Mouse (Mus musculus): ENCODE results near the gene Il27ra. TPM values are rescaled to one million over a fixed set of nuclear protein-coding genes. Genes with fewer than 3 reads are reported as not detected.
A peak's percentile ranks its signal among the peaks of the same experiment; 100 is the strongest.

Gene Il27ra
- polyA plus RNA-seq, 2 experiments = 0.32 to 0.70 TPM

DNA sequence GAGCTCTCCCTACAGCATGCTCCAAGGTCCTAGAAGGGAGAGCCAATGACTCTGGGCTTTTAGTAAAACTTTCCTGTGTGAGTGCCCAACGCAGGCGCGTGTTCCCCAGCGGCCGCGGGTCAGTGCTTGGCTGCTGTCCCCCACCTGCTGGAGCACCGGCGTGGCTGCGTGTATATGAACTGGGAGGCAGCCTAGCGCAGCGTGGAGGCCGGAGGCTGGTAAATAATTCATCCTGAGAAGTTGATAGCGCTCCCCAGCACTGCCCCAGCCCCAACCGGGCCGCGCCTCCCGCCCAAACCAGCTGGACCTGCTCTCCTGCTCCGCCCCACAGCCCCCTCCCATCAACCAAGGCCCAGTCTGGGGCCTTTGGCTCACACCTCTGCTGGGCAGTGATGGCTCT is 21.3 kb downstream of the Il27ra start, which contains the start of gene Palm3:
Palm3 (plus strand) TSS at position 376 of the 400 bp plus-strand sequence.
- TF ChIP-seq CTCF (IDR thresholded peaks at IDR 0.05; ENCODE audit: low read depth) (no peak), EP300 (IDR thresholded peaks at IDR 0.05; ENCODE audit: low read depth) (no peak)
- WGBS (ENCODE audit: insufficient replicate concordance) = 15% methylated on average over 18 of the region's 18 CpGs
- H3K27me3 ChIP-seq (ENCODE audit: control insufficient read depth, insufficient read depth, low read length) = peaks cover 32% of the 10 kb centered on the region
- H3K4me2 ChIP-seq (ENCODE audit: low read depth) = no peak within 1 kb of the TSS
- no peak for DNase-seq (ENCODE audit: low read depth in 3 of 3, low spot score in 3 of 3)
- no peaks in the 10 kb centered on the region for H3K36me3 ChIP-seq (replicated peaks; ENCODE audit: control insufficient read depth, insufficient read depth, low read depth)
- H3K4me3 ChIP-seq (ENCODE audit: insufficient read depth in 1 of 2, low read depth in 2 of 2, low read length in 2 of 2) = no peak within 1 kb of the TSS
- peaks cover 0 to 2% of the 10 kb centered on the region in 2 experiments; a peak in 1 of 4 replicates for H3K4me1 ChIP-seq (replicated peaks; ENCODE audit: control insufficient read depth in 2 of 2, insufficient read depth in 2 of 2, low read length in 1 of 2)
- no peak within 1 kb of the TSS for H3K9ac ChIP-seq (replicated peaks)
- H3K9me3 ChIP-seq (ENCODE audit: control insufficient read depth, low read length) = no peaks in the 10 kb centered on the region
- no peak within 1 kb of the TSS for H3K27ac ChIP-seq
- ATAC-seq (ENCODE audit: insufficient read depth) = no peak

DNA sequence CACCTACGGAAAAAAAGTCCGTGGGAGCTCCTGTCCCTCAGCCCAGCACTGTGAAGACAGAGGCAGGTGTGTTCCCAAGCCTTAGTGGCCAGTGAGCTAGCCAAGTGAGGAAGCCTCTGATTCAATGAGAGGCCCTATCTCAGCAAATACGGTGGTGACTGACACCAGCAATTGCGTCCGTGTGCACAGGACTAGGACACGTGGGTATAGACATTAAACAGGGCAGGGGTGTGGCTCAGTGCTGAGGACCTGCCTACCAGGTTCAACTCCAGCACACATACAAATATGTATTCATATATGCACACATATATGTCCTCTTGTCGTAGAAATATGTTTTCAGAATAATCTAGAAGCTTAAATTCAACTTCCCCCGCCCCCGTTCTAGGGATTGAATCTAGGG is 22.7 kb downstream of the Il27ra start:
- WGBS (ENCODE audit: insufficient replicate concordance) = 62% methylated on average over 9 of the region's 9 CpGs
- TF ChIP-seq CTCF (IDR thresholded peaks at IDR 0.05; ENCODE audit: low read depth) = no peak
- no peak for TF ChIP-seq EP300 (IDR thresholded peaks at IDR 0.05; ENCODE audit: low read depth)
- no peaks in the 10 kb centered on the region for H3K4me1 ChIP-seq (replicated peaks; ENCODE audit: control insufficient read depth in 2 of 2, insufficient read depth in 2 of 2, low read length in 1 of 2)
- no peak overlapping the region for H3K4me2 ChIP-seq (ENCODE audit: low read depth)
- H3K27me3 ChIP-seq (ENCODE audit: control insufficient read depth, insufficient read depth, low read length) = peaks cover 23% of the 10 kb centered on the region
- no peak overlapping the region for H3K4me3 ChIP-seq (ENCODE audit: insufficient read depth in 1 of 2, low read depth in 2 of 2, low read length in 2 of 2)
- H3K27ac ChIP-seq = no peak overlapping the region
- DNase-seq (ENCODE audit: low read depth in 3 of 3, low spot score in 3 of 3) (no peak), ATAC-seq (ENCODE audit: insufficient read depth) (no peak)
- no peak overlapping the region for H3K9ac ChIP-seq (replicated peaks)
- H3K36me3 ChIP-seq (replicated peaks; ENCODE audit: control insufficient read depth, insufficient read depth, low read depth) = no peaks in the 10 kb centered on the region
- no peaks in the 10 kb centered on the region; the same call in 1 of the 2 replicates for H3K9me3 ChIP-seq (ENCODE audit: control insufficient read depth, low read length)

DNA sequence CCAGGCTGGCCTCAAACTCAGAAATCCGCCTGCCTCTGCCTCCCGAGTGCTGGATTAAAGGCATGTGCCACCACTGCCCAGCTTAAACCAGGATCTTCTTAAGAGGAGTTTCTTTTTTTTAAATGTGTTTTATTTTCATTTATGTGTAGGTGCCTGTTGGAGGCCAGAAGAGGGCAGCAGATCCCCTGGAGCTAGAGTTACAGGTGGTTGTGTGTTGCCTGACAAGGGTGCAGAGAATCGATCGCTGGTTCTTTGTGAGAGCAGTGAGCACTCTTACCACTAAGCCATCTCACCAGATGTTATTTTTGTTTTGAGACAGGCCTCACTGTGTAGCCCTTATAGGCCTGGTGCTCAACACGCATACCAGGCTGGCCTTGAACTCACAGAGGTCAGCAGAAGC is 26.6 kb downstream of the Il27ra start:
- Histone ChIP-seq H3K4me2 (ENCODE audit: low read depth) (no peak overlapping the region), H3K36me3 (replicated peaks; ENCODE audit: control insufficient read depth, insufficient read depth, low read depth) (no peaks in the 10 kb centered on the region), H3K27me3 (ENCODE audit: control insufficient read depth, insufficient read depth, low read length) (peaks cover 34% of the 10 kb centered on the region), H3K9me3 (ENCODE audit: control insufficient read depth, low read length) (no peaks in the 10 kb centered on the region; the same call in 1 of the 2 replicates), H3K27ac (no peak overlapping the region), H3K9ac (replicated peaks) (no peak overlapping the region), H3K4me3 (ENCODE audit: insufficient read depth in 1 of 2, low read depth in 2 of 2, low read length in 2 of 2) (no peak overlapping the region), H3K4me1 (replicated peaks; ENCODE audit: control insufficient read depth in 2 of 2, insufficient read depth in 2 of 2, low read length in 1 of 2) (no peaks in the 10 kb centered on the region)
- no peak for DNase-seq (ENCODE audit: low read depth in 3 of 3, low spot score in 3 of 3)
- 77% methylated on average over 5 of the region's 5 CpGs for WGBS (ENCODE audit: insufficient replicate concordance)
- TF ChIP-seq CTCF (IDR thresholded peaks at IDR 0.05; ENCODE audit: low read depth) = peak; percentile 27
- no peak for TF ChIP-seq EP300 (IDR thresholded peaks at IDR 0.05; ENCODE audit: low read depth)
- no peak for ATAC-seq (ENCODE audit: insufficient read depth)

DNA sequence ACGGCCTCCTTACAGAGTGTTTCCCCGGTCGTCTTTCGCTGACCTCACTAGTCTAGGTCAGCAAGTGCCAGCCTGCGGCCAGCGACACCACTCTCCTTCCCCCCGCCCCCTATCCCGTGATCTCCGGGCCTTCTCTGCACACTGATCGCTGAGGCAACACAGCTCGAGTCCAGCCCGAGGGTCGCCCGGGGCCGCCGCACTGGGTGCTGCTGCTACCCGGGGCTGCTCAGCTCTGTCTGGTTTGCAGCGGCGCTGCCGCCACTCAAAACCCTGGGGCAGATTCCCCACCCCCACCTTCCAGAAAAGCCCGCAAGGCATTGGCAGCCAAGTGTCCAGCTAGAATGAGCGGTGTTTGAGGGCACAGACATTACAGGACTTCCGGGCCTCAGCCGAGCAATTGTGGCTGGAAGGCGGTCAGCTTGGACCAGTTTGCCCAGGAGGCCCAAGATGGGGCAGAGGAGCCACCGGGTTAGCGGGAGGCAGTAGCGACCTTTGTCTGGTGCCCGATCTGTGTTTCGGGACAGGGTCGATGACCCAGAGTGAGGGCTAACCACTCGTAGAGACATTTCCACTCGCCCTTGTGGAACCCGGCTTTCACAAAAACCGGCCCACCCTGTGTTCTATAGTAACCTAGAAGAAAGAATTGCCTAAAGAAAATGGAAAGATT is 29.8 kb downstream of the Il27ra start:
- Histone ChIP-seq H3K4me1 (replicated peaks; ENCODE audit: control insufficient read depth in 2 of 2, insufficient read depth in 2 of 2, low read length in 1 of 2) (no peaks in the 10 kb centered on the region), H3K27me3 (ENCODE audit: control insufficient read depth, insufficient read depth, low read length) (peaks cover 42% of the 10 kb centered on the region), H3K9ac (replicated peaks) (no peak overlapping the region), H3K4me3 (ENCODE audit: insufficient read depth in 1 of 2, low read depth in 2 of 2, low read length in 2 of 2) (peak overlapping the region in 1 of 2 experiments; percentile 47; a peak in 2 of 4 replicates), H3K9me3 (ENCODE audit: control insufficient read depth, low read length) (no peaks in the 10 kb centered on the region; the same call in 1 of the 2 replicates), H3K36me3 (replicated peaks; ENCODE audit: control insufficient read depth, insufficient read depth, low read depth) (no peaks in the 10 kb centered on the region), H3K4me2 (ENCODE audit: low read depth) (peak overlapping the region; percentile 67), H3K27ac (no peak overlapping the region)
- no peak for ATAC-seq (ENCODE audit: insufficient read depth)
- 11% methylated on average over 35 of the region's 35 CpGs for WGBS (ENCODE audit: insufficient replicate concordance)
- no peak for DNase-seq (ENCODE audit: low read depth in 3 of 3, low spot score in 3 of 3)
- no peak for TF ChIP-seq CTCF (IDR thresholded peaks at IDR 0.05; ENCODE audit: low read depth)

DNA sequence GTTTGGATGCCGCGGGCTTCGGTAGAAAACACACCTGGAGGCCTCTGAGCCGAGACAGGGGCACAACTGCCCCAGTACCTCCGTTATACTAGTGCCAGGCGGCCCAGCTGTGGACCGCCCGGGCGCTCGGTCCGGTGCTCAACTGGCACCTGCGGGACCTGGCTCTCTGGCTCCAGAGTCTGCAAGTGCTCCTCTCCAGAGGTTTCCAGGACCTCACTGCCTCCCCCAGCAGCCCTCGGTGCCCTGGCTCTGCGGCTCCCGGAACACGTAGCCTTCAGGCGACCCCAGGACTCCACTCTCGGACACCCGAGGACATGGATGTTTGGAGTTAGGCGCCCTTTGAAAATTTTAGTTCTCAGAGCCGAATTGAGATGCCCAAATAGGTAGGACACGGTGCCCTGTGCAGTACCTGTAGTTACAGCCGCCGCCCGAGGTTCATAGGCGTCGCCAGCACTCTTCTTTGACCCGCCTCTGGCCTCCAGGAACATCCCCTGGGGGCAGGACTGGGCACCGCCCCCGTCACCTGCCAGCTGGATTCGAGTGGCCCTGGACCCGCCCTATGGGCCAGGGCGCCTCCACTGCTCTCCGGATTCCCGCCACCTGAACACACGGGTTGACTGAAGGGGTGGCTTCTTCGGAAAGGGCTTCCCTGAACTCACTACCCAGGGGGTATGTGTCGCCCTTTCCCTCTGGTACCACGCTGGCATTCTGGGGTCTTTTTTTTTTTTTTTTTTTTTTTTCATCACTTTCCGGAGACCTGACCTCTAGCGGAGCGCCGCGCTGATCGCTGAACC is 30.5 kb downstream of the Il27ra start, which contains the start of gene 2210011C24Rik:
2210011C24Rik (minus strand) TSS at position 467 of the 794 bp plus-strand sequence.
- TF ChIP-seq EP300 (IDR thresholded peaks at IDR 0.05; ENCODE audit: low read depth) (no peak), CTCF (IDR thresholded peaks at IDR 0.05; ENCODE audit: low read depth) (no peak)
- H3K27ac ChIP-seq = no peak within 1 kb of the TSS
- DNase-seq (ENCODE audit: low read depth in 3 of 3, low spot score in 3 of 3) (no peak), ATAC-seq (ENCODE audit: insufficient read depth) (no peak)
- H3K4me1 ChIP-seq (replicated peaks; ENCODE audit: control insufficient read depth in 2 of 2, insufficient read depth in 2 of 2, low read length in 1 of 2) = no peaks in the 10 kb centered on the region
- H3K4me3 ChIP-seq (ENCODE audit: insufficient read depth in 1 of 2, low read depth in 2 of 2, low read length in 2 of 2) = peak within 1 kb of the TSS; percentile 33 to 47
- no peaks in the 10 kb centered on the region for H3K36me3 ChIP-seq (replicated peaks; ENCODE audit: control insufficient read depth, insufficient read depth, low read depth)
- WGBS (ENCODE audit: insufficient replicate concordance) = 1% methylated on average over 44 of the region's 45 CpGs
- peaks cover 42% of the 10 kb centered on the region for H3K27me3 ChIP-seq (ENCODE audit: control insufficient read depth, insufficient read depth, low read length)
- H3K9me3 ChIP-seq (ENCODE audit: control insufficient read depth, low read length) = no peaks in the 10 kb centered on the region; the same call in 1 of the 2 replicates
- H3K4me2 ChIP-seq (ENCODE audit: low read depth) = peak within 1 kb of the TSS; percentile 67
- H3K9ac ChIP-seq (replicated peaks) = no peak within 1 kb of the TSS

All from liver, embryonic 14.5 days (tissue).